Mouse (Mus musculus) embryonic fibroblast, embryonic 13.5 days (primary cell): ENCODE measurements around the gene Smug1.

Experiments
- CTCF ChIP-seq: IDR thresholded peaks from 2 replicates; pipeline ENCODE4 v1.5.1; 2011; ENCODE audit warnings: mild to moderate bottlenecking, control low read depth, low read length, moderate library complexity, borderline replicate concordance; ENCODE audit not compliant: insufficient read depth
- POLR2A ChIP-seq: IDR thresholded peaks from 2 replicates; pipeline ENCODE4 v1.6.1; 2011; ENCODE audit warnings: low read depth, mild to moderate bottlenecking, control low read depth, low read length, moderate library complexity

DNA sequence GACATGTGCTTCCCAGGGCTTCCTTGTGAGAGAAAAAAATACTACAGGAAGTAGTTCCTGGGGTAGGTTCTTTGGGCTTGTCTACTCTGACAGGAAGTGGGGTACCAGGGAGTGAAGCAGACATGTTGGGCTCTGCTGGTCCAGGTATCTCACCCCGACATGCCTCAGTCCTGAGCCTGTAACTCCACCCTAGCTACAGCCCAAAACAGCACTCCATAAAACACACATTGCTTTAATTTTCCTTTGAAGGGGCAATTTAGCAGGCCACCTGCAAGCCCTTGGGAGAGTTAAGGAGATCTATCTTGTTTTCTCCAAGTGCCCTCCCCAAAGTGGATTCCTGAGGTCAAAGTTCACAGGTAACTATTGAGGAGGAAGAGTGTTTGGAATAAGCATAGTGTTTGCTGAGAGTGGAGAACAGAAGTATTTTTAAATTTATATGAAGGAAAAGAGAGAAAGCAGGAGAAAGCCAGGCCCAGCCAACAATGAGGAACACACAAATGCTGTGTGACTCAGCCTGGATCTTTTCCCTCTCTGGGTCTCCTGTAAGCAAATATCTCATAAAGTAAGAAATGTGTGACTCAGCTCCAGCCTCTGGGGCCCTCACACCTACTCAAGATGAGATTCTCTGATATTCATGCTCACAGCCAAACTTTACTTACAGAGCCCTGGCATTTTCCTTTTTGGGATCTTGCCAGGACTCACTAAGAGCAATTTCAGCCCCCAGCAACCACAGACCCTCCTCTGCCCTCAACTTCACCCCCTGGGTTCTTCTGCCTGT is 38.6 kb downstream of the Smug1 start:
- no peak for TF ChIP-seq CTCF
- no peak for TF ChIP-seq POLR2A
